Mouse (Mus musculus): Measurements from ENCODE around the gene Pnliprp1. TPM values are rescaled to one million over a fixed set of nuclear protein-coding genes. Genes with fewer than 3 reads are reported as not detected.

The Pnliprp1 gene
- polyA plus RNA-seq (2016; fragmentation: Nextera tagmentation; extraction: Ambion mirVana): 0.45 TPM in 1 of 2 replicates, not detected in the other

DNA sequence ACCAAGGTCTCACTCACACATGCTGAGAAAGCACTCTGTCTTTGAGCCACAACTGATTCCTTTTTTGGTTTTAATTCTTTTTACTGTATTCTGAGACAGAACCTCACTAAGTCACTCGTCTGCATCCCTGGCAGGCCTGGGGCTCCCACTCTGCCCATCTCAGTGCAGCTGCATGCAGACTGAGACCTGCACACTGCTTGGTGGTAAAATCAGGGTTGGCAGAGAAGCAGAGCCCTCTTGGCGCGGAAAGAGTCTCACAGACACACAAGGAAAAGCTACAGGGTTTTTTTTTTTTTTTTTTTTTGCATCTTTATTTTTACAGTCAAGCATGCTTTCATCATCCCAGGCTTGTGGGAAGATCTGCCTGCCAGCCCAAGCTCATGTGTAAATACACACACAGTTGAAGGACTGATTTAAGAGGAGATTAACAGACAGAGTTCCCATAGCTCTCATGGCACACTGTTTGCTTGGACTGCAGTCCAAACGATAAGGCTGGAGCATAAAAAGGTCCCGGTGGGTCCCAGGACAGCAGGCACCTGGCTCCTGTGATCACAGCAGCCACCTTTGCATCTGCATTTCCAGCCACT lies at the start of gene Pnliprp1:
Gene Pnliprp1 (plus strand): TSS at position 443 of the 587 bp plus-strand sequence.
- Histone ChIP-seq H3K9ac (no peak within 1 kb of the TSS), H3K4me2 (replicated peaks) (no peak within 1 kb of the TSS), H3K4me3 (no peak within 1 kb of the TSS), H3K9me3 (peaks cover 5% of the 10 kb centered on the region; the same call in 1 of the 2 replicates), H3K27me3 (replicated peaks) (no peaks in the 10 kb centered on the region), H3K36me3 (no peaks in the 10 kb centered on the region), H3K4me1 (no peaks in the 10 kb centered on the region), H3K27ac (no peak within 1 kb of the TSS)
- WGBS: 58% methylated on average over 5 of the region's 5 CpGs
- no peak for ATAC-seq (ENCODE audit: low FRiP score, low read depth)

DNA sequence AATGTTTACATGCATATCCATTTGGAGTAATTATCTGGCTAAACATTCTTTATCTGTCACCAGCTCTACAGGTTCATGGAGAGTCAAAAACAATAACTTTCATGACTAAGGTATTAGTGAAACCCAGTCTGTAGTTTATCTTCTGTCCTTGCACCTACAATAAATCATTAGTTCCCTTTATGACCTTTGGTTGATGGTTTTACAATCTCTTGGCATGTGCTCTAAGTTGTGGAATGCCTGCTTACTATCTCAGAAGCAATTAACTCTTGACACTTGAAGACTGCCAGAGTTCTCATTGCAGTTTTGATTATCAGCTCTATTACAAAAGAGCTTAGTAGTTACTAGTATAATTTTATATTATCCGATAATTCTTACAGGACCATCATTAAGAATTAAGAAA lies 39.8 kb upstream of the Pnliprp1 start:
- H3K4me1 ChIP-seq: no peaks in the 10 kb centered on the region
- H3K9ac ChIP-seq: no peak overlapping the region
- no peaks in the 10 kb centered on the region for H3K27me3 ChIP-seq (replicated peaks)
- H3K4me2 ChIP-seq (replicated peaks): no peak overlapping the region
- H3K4me3 ChIP-seq: no peak overlapping the region
- no peak for ATAC-seq (ENCODE audit: low FRiP score, low read depth)
- no peak overlapping the region for H3K27ac ChIP-seq
- no peaks in the 10 kb centered on the region for H3K36me3 ChIP-seq
- 45% methylated on average over 1 of the region's 1 CpGs for WGBS
- H3K9me3 ChIP-seq: no peaks in the 10 kb centered on the region

DNA sequence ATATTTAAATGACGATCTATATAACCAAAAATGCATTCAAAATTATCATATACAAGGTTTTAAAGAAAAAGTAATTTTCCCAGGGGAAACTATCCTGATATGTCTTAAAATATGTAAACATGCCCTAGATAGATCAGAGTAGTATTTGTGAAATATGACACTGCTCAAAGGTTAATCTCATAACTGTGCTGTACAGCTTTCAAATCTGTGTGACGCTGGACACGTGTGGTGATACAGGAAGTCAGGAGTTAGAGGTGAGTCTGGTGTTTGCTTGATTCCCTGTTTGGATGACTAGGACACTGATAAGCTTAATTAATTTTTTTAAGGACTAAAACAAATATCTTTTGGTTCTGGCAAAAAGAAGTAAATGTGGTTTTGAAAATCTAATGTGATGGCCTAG lies 33.4 kb upstream of the Pnliprp1 start:
- 92% methylated on average over 3 of the region's 3 CpGs for WGBS
- no peak for ATAC-seq (ENCODE audit: low FRiP score, low read depth)

DNA sequence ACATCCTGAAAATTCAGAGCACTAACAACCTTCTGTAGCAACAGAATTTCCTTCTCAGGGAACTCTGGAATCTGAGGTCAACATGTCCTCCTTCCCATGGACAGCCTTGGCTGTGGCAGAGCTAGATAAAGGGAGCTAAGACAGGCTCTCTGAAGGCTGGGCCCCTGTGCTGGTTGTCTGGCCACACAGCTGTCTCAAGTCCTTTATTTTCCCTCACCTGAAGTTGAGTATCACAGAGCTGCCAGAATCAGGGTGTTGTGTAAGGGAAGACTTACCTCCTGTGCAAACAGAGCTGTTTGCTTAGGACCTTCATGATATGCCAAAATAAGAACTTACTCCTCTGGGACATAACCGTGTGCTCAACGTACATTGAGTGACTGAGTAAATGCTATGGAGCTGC lies 32.5 kb upstream of the Pnliprp1 start:
- Histone ChIP-seq H3K9me3 (no peaks in the 10 kb centered on the region), H3K27ac (no peak overlapping the region), H3K4me2 (replicated peaks) (no peak overlapping the region), H3K9ac (no peak overlapping the region), H3K4me1 (no peaks in the 10 kb centered on the region), H3K36me3 (no peaks in the 10 kb centered on the region), H3K27me3 (replicated peaks) (no peaks in the 10 kb centered on the region), H3K4me3 (no peak overlapping the region)
- no peak for ATAC-seq (ENCODE audit: low FRiP score, low read depth)
- 83% methylated on average over 2 of the region's 2 CpGs for WGBS

More for the DNA sequence above, 33.4 kb upstream of the Pnliprp1 start:
- Histone ChIP-seq H3K4me2 (replicated peaks) (no peak overlapping the region), H3K4me1 (no peaks in the 10 kb centered on the region), H3K9me3 (no peaks in the 10 kb centered on the region), H3K27me3 (replicated peaks) (no peaks in the 10 kb centered on the region), H3K36me3 (no peaks in the 10 kb centered on the region), H3K9ac (no peak overlapping the region), H3K27ac (no peak overlapping the region), H3K4me3 (no peak overlapping the region)

DNA sequence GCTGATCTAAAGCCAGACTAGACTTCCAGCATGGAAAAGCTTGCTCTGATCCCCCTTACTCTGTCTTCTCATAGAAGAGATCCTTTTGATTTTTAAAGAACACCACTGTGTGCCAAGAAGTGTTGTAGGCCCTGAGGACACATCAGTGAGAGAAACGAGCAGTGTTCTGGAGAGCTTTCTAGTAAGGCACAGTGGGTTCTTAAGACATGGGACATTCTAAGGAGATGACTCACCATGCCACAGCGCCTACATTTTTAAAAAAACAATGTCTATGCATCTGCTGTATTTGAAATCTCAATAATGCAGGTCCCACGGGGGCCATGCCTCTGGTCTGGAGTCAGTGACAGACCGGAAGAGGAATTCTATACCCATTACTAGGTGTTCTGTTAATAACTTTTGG lies 24.1 kb upstream of the Pnliprp1 start:
- no peaks in the 10 kb centered on the region for H3K36me3 ChIP-seq
- no peak overlapping the region for H3K27ac ChIP-seq
- H3K27me3 ChIP-seq (replicated peaks): no peaks in the 10 kb centered on the region
- no peaks in the 10 kb centered on the region for H3K9me3 ChIP-seq
- 85% methylated on average over 4 of the region's 4 CpGs for WGBS
- no peaks in the 10 kb centered on the region for H3K4me1 ChIP-seq
- H3K4me2 ChIP-seq (replicated peaks): no peak overlapping the region
- no peak for ATAC-seq (ENCODE audit: low FRiP score, low read depth)
- H3K9ac ChIP-seq: no peak overlapping the region
- H3K4me3 ChIP-seq: no peak overlapping the region

DNA sequence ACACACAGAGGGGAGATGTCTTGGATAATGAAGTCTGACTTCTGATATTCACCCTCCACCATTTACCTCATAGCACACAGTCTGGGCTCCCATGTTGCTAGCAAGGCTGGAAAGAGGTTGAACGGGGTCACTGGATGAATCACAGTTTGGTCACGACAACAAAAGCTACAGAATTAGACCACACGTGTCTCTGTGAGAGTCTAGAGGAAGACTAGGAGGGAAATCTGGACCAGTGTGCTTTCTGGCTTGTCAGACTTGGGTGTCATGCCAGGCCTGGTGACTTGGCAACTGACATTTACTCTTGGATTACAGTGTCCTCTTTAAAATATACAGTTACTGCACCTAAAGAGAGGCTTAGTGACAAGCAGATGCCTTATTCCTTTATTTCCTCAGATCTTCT lies 20.1 kb upstream of the Pnliprp1 start:
- Histone ChIP-seq H3K9me3 (no peaks in the 10 kb centered on the region), H3K36me3 (no peaks in the 10 kb centered on the region), H3K4me1 (no peaks in the 10 kb centered on the region), H3K27me3 (replicated peaks) (no peaks in the 10 kb centered on the region), H3K9ac (no peak overlapping the region), H3K4me3 (no peak overlapping the region), H3K4me2 (replicated peaks) (no peak overlapping the region), H3K27ac (no peak overlapping the region)
- 77% methylated on average over 3 of the region's 3 CpGs for WGBS
- ATAC-seq (ENCODE audit: low FRiP score, low read depth): no peak

DNA sequence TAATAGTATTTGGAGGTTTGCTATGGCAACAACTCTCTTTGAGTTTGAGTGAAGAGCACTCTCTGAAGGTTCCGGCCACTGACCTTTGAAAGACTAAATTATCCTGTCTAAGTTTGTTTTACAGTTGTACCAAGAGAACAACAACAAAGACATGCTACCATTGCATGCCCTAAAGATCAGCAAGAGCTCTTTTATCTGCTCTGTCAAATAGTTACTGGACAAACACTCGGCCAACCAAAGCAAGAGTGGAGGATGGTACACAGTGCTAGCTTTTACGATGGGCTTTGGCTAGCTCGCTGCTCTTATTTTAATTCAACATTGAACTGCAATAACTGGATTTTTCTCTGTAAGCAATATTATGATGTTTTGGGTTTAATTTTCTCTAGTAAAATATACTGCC lies 10.8 kb upstream of the Pnliprp1 start:
- H3K36me3 ChIP-seq: no peaks in the 10 kb centered on the region
- H3K9me3 ChIP-seq: no peaks in the 10 kb centered on the region
- WGBS: 62% methylated on average over 4 of the region's 4 CpGs
- no peak for ATAC-seq (ENCODE audit: low FRiP score, low read depth)
- no peak overlapping the region for H3K27ac ChIP-seq
- no peaks in the 10 kb centered on the region for H3K27me3 ChIP-seq (replicated peaks)
- H3K4me2 ChIP-seq (replicated peaks): no peak overlapping the region
- H3K4me3 ChIP-seq: no peak overlapping the region
- no peaks in the 10 kb centered on the region for H3K4me1 ChIP-seq
- H3K9ac ChIP-seq: no peak overlapping the region

DNA sequence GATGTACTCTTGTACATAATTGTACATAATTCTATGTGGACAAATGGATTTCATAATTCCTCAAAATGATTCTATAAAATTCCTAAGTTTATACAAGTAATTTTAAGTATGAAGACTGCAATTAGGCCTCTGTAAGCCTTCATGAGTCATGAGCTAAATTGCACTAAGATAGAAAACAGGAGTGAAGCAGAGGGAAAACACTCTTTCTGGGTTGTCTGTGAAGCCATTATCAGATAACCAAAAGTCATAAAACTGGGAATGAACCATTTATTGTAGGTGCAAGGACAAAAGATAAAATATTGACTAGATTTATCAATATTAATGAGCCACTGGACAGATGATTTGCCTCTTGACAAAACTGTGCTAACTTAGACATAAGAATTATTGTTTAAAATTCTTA lies 8.2 kb upstream of the Pnliprp1 start:
- ATAC-seq (ENCODE audit: low FRiP score, low read depth): no peak
- Histone ChIP-seq H3K4me1 (no peaks in the 10 kb centered on the region), H3K9ac (no peak overlapping the region), H3K4me3 (no peak overlapping the region), H3K27me3 (replicated peaks) (no peaks in the 10 kb centered on the region), H3K4me2 (replicated peaks) (no peak overlapping the region), H3K9me3 (peaks cover 5% of the 10 kb centered on the region; the same call in 1 of the 2 replicates), H3K27ac (no peak overlapping the region), H3K36me3 (no peaks in the 10 kb centered on the region)

DNA sequence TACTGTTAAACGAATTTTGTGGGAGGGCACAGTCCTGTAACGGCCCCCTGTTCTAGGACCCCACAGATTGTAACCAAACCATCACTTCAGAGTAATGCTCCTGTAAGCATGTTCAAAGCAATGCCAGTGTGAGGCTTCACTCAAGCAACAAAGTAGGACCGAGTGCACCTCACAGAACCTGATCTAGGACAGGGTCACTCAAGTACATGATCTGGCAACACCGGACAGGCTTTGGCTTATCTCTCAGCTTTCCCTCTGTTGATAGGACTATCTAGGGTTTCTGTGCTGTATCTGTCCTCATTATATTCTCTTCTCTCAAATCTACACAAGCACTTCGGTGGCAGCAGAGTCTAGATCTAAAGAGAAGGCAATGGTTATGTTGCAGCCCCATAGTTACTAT lies 2.1 kb upstream of the Pnliprp1 start:
- H3K27ac ChIP-seq: no peak overlapping the region
- 87% methylated on average over 5 of the region's 5 CpGs for WGBS
- H3K4me2 ChIP-seq (replicated peaks): no peak overlapping the region
- H3K9ac ChIP-seq: no peak overlapping the region
- no peaks in the 10 kb centered on the region for H3K4me1 ChIP-seq
- ATAC-seq (ENCODE audit: low FRiP score, low read depth): no peak
- no peak overlapping the region for H3K4me3 ChIP-seq
- no peaks in the 10 kb centered on the region for H3K27me3 ChIP-seq (replicated peaks)
- H3K36me3 ChIP-seq: no peaks in the 10 kb centered on the region
- peaks cover 5% of the 10 kb centered on the region; the same call in 1 of the 2 replicates for H3K9me3 ChIP-seq

DNA sequence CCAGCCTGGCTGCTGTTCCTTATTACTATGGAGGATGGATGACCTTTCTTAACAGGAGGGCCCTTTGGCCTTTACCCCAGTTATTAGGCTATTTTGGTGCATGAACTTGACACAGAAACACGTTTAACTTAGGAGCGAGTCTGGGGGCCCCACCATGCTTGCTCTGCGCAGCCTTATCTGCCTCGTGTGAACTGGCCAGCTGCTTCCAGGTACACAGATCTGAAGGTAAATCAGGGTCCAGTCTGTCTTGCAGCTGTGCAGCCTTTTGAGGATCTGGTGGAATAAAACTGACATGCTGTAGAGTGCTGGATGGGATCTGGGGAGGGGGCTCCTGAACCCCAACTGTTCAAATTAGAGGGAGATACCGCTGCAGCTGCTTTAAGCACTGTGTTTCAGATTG lies 931 bp upstream of the Pnliprp1 start:
- H3K9me3 ChIP-seq: peaks cover 5% of the 10 kb centered on the region; the same call in 1 of the 2 replicates
- no peak for ATAC-seq (ENCODE audit: low FRiP score, low read depth)
- H3K9ac ChIP-seq: no peak overlapping the region
- 84% methylated on average over 5 of the region's 5 CpGs for WGBS
- no peak overlapping the region for H3K4me2 ChIP-seq (replicated peaks)
- H3K27me3 ChIP-seq (replicated peaks): no peaks in the 10 kb centered on the region
- no peak overlapping the region for H3K4me3 ChIP-seq
- no peaks in the 10 kb centered on the region for H3K4me1 ChIP-seq
- H3K36me3 ChIP-seq: no peaks in the 10 kb centered on the region
- no peak overlapping the region for H3K27ac ChIP-seq

DNA sequence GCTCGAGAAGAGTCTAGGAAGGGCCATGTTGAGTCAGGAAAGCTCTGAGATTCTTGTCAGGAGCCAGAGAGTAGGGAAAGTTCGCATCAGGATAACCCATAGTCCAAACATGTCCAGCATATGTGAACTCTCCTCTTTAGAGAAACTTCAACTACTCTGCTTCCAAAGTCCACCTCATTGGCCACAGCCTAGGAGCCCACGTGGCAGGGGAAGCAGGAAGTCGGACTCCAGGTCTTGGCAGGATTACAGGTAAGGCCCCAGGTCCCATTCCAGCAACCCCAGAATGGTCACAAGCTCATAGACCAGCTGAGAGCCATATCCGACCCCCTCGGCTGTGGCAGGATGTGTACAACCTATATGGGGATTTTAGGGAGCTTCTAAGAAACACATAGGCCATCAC lies 4.5 kb downstream of the Pnliprp1 start:
- WGBS: 82% methylated on average over 6 of the region's 6 CpGs
- ATAC-seq (ENCODE audit: low FRiP score, low read depth): no peak

DNA sequence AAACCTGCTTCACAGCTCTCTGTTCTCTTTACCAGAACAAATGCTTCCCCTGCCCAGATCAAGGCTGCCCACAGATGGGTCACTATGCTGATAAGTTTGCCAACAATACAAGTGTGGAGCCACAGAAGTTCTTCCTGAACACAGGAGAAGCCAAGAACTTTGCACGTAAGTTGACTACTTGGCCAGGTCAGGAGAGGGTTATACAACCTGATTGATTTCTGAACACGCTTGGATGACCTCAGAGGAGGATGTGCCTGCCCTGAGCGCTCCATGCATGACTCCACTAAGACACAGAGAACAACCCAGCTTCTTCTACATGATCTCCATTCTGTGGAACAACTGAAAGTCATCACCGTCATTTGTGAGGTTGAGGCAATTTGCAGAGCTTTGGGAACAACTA lies 9.4 kb downstream of the Pnliprp1 start:
- 90% methylated on average over 4 of the region's 4 CpGs for WGBS
- Histone ChIP-seq H3K9me3 (no peaks in the 10 kb centered on the region), H3K36me3 (no peaks in the 10 kb centered on the region), H3K4me2 (replicated peaks) (no peak overlapping the region), H3K4me3 (no peak overlapping the region), H3K9ac (no peak overlapping the region), H3K4me1 (no peaks in the 10 kb centered on the region), H3K27ac (no peak overlapping the region), H3K27me3 (replicated peaks) (no peaks in the 10 kb centered on the region)
- ATAC-seq (ENCODE audit: low FRiP score, low read depth): no peak

More for the DNA sequence above, 4.5 kb downstream of the Pnliprp1 start:
- no peak overlapping the region for H3K9ac ChIP-seq
- H3K9me3 ChIP-seq: no peaks in the 10 kb centered on the region
- H3K36me3 ChIP-seq: no peaks in the 10 kb centered on the region
- no peak overlapping the region for H3K4me2 ChIP-seq (replicated peaks)
- no peaks in the 10 kb centered on the region for H3K27me3 ChIP-seq (replicated peaks)
- no peak overlapping the region for H3K27ac ChIP-seq
- no peak overlapping the region for H3K4me3 ChIP-seq
- H3K4me1 ChIP-seq: no peaks in the 10 kb centered on the region

DNA sequence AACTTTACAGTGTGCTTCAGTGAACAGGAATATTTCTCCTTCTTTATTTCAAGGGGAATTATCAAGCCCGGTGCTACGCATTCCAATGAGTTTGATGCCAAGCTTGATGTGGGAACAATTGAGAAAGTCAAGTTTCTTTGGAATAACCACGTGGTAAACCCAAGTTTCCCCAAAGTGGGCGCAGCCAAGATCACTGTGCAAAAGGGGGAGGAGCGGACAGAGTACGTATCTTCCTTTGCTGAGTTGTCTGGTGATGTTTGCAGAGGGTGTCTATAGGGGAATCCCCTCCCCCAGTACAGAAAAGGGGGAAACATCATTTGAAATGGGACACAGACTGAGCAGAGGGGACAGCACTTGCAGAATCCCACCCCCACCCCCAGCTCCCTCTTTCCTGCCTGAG lies 12.3 kb downstream of the Pnliprp1 start:
- Histone ChIP-seq H3K4me1 (no peaks in the 10 kb centered on the region), H3K27me3 (replicated peaks) (no peaks in the 10 kb centered on the region), H3K27ac (no peak overlapping the region), H3K4me3 (no peak overlapping the region), H3K4me2 (replicated peaks) (no peak overlapping the region), H3K9me3 (no peaks in the 10 kb centered on the region), H3K36me3 (no peaks in the 10 kb centered on the region), H3K9ac (no peak overlapping the region)
- WGBS: 74% methylated on average over 6 of the region's 6 CpGs
- no peak for ATAC-seq (ENCODE audit: low FRiP score, low read depth)

Data from neural tube, embryonic 12.5 days (tissue).